Mouse (Mus musculus): Measurements from ENCODE around the gene Npdc1.

DNA sequence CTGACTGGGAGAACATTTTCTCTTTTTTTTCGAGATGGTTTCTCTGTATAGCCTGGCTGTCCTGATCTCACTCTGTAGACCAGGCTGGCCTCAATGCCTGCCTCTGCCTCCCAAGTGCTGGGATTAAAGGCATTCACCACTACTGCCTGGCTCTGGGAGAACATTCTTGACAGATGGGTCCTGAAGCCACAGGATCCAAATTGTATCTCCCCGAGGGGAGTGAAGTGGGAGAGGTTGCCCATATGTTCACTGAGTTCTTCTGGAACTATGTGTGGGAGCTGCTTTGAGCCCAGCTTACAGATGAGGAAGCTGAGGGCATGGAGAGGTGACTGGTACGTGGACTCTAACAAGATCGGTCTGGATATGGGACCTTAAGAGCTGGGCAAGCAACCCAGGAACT, 4.8 kb downstream of the Npdc1 start:
- no peak for TF ChIP-seq POLR2A (IDR thresholded peaks at IDR 0.05; ENCODE audit: insufficient read length, low read depth)
- TF ChIP-seq USF1 (IDR thresholded peaks at IDR 0.05; ENCODE audit: low read depth): no peak
- TF ChIP-seq REST (IDR thresholded peaks at IDR 0.05; ENCODE audit: insufficient read depth, insufficient read length): no peak
- TF ChIP-seq E2F4 (IDR thresholded peaks at IDR 0.05; ENCODE audit: insufficient read depth): no peak
- no peak for TF ChIP-seq MYOD1 (IDR thresholded peaks at IDR 0.05; ENCODE audit: control insufficient read depth in 1 of 3, insufficient read length in 2 of 3, low read depth in 2 of 3)
- no peak for TF ChIP-seq CEBPB (IDR thresholded peaks at IDR 0.05; ENCODE audit: insufficient read depth, poor library complexity, severe bottlenecking)
- TF ChIP-seq MAX (IDR thresholded peaks at IDR 0.05; ENCODE audit: low read depth): no peak
- TF ChIP-seq POLR2AphosphoS2 (IDR thresholded peaks at IDR 0.05; ENCODE audit: insufficient read length, low read depth): no peak
- no peak for TF ChIP-seq TCF12 (IDR thresholded peaks at IDR 0.05; ENCODE audit: insufficient read depth, poor library complexity, severe bottlenecking)
- TF ChIP-seq MYOG (IDR thresholded peaks at IDR 0.05; ENCODE audit: control insufficient read depth in 1 of 3, insufficient read depth in 1 of 3, insufficient read length in 2 of 3, low read depth in 2 of 3): no peak
- no peak for TF ChIP-seq SRF (IDR thresholded peaks at IDR 0.05; ENCODE audit: control insufficient read depth, insufficient read length, low read depth)

Measured in myocyte (in vitro differentiated cells).